Mouse (Mus musculus): ENCODE measurements around the gene Hdac4. TPM values are rescaled to one million over a fixed set of nuclear protein-coding genes. Genes with fewer than 3 reads are reported as not detected.

Hdac4 gene
- total RNA-seq, 2 experiments from 2014 or later: 13.3 to 19.0 TPM

- ATAC-seq (ENCODE audit: poor library complexity, severe bottlenecking): no peak
Measured at GRCm38 (mm10) chr1:91985783-91986182, 209.7 kb downstream of the Hdac4 start.

GRCm38 (mm10) chr1:91984507-91984906 lies 211.0 kb downstream of the Hdac4 start:
- peak; percentile 95 for ATAC-seq (ENCODE audit: poor library complexity, severe bottlenecking)

GRCm38 (mm10) chr1:91981381-91981780 lies 214.1 kb downstream of the Hdac4 start:
- no peak for ATAC-seq (ENCODE audit: poor library complexity, severe bottlenecking)

DNA sequence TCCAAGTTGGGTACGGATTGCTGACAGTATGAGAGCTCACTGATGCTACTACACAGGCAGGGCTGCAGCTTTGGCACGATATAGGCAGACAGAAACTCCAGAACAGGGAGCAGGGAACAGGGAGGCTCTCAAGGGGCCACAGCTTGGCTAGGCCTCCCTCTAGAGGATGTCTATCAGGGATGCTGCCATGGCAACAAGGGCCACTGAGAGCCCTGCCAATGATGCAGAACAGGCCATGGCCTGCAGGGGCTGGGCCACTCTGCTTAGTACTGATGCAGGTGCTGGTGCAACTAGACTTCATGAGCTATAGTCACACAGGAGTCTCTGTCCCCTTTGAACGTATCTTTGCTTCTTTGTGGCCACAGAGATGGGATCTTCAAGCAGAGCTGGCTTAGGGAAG lies 217.1 kb downstream of the Hdac4 start:
- ATAC-seq (ENCODE audit: poor library complexity, severe bottlenecking): no peak

DNA sequence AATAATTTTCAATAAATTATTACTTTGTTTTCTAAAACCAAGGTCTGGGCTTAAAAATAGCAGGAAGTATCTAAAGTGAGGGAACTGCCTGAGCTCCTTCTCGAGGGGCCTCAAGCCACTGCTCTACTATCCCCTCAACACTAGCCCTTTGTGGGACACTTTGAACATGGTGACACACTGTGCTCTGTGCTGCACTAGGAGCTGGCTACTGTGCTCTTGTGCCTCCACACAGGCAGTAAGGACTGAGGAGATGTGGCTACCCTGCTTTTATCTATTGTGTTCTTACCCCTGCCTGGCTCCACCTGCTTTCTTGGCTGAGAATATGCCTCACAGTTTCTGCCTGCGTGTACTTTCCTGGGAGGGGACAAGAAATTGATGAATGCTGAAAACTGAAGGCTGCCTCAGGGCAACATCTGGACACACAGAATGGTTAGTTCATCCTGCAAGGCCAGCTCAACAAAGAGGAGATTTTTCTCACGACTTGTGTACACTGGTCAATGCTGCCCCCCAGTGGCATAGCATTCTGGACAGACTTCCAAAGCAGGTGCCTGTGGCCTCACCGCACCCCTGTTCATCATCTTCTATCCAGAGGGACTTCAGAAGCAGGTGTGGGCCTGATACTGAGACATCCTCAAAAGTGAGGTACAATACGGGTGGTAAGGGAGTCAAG lies 226.7 kb downstream of the Hdac4 start:
- no peak for ATAC-seq (ENCODE audit: poor library complexity, severe bottlenecking)

DNA sequence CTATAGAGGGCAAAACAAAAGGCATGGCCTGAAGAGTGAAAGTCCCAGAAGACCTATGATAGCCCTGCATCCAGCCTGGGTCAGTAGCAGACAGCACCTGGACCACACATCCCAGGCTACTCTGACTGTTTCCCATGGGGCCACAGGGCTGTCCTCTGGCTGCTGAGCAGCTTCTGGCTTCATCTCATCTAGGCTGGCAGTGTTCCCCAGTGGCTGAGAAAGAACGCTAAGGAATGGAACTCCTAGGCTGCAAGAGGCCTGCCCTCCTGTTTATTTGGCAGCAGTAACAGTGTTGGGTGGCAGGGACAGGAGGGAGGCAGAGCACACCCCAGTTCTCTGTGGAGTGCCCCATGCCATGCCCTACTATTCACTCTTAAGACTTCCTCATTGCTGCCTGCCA lies 228.5 kb downstream of the Hdac4 start:
- no peak for ATAC-seq (ENCODE audit: poor library complexity, severe bottlenecking)

DNA sequence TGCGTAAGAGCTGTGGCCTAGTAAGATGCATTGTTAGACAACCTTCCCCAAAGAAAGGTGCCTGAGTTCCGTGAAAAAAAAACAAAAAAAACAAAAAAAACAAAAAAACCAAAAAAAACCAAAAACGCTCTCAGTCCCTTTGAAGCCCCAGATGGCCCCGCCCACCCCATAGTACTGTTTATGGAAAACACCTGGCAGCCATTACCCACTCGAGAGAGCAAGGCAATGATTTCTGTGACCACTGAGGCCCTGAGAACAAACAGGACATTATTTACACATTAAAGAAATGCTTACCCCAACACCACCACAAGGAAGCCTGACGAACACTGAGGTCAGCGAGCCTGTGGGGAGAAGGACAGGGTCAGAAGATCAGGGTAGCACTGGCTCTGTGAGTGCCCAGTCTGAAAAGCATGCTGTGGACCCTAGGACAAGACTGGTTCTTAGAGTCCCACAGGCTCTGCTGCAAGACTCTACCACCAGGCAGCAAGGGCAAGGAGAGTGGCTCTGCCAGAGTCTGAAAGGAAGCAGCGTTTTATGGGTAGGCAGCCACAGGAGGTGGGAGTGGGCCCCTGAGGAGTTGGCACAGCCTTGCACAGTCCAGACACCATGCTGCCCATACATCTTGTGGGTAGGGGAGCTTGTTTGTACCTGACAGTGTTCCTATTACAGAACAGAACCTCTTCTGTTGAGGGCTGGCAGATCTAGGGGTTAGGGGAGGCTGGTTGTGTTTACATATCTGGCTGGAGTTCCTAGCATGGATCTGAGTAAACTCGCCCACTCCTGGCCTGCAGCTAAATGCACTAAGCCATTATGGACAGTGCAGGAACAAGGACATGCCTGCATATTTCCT lies 230.8 kb downstream of the Hdac4 start:
- ATAC-seq (ENCODE audit: poor library complexity, severe bottlenecking): no peak

GRCm38 (mm10) chr1:91962256-91962655 lies 233.2 kb downstream of the Hdac4 start:
- ATAC-seq (ENCODE audit: poor library complexity, severe bottlenecking): peak; percentile 83

- no peak for ATAC-seq (ENCODE audit: poor library complexity, severe bottlenecking)
Measured at GRCm38 (mm10) chr1:91961231-91961630, 234.3 kb downstream of the Hdac4 start.

DNA sequence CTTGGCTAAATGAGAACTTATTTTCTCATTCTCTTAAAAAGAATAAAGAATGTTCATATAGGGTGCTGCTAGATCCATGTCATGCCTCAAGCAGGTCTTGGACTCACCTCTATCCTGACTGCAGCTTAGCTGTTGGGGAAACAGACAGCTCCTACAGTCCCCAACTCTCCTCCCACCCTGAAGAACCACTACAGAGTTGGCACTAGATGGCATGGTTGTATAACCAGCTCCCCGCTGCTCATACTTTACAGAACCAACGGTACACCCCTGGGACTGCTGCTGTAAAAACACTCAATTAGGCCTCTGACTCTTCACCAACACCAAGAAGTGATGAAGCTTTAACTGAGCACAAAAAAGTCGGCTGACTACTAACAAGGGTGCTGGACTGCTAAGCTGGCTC lies 235.6 kb downstream of the Hdac4 start:
- no peak for ATAC-seq (ENCODE audit: poor library complexity, severe bottlenecking)

DNA sequence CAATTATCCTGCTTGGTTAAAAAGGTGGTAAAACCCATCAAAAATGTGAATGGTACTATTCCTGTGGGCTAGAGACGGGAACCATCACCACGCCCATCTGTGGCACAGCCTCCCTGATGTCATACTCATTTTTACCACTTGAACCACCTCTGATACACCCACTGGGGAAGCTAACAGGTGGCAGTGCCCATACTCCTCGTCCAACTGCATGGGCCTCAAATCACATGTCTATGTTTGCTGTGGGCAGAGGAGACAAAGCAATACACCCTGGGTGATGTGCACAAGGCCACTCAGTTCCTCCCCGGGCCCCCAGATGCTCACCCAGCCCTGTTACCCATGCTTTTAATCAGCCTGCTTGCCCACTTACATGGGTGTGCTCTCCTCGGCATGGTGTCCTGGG lies 236.5 kb downstream of the Hdac4 start:
- no peak for ATAC-seq (ENCODE audit: poor library complexity, severe bottlenecking)

GRCm38 (mm10) chr1:91956229-91956628 lies 239.3 kb downstream of the Hdac4 start:
- no peak for ATAC-seq (ENCODE audit: poor library complexity, severe bottlenecking)

- ATAC-seq (ENCODE audit: poor library complexity, severe bottlenecking): peak; percentile 63
Measured at GRCm38 (mm10) chr1:91954954-91955353, 240.5 kb downstream of the Hdac4 start.

- no peak for ATAC-seq (ENCODE audit: poor library complexity, severe bottlenecking)
Measured at GRCm38 (mm10) chr1:91952912-91953311, 242.6 kb downstream of the Hdac4 start.

DNA sequence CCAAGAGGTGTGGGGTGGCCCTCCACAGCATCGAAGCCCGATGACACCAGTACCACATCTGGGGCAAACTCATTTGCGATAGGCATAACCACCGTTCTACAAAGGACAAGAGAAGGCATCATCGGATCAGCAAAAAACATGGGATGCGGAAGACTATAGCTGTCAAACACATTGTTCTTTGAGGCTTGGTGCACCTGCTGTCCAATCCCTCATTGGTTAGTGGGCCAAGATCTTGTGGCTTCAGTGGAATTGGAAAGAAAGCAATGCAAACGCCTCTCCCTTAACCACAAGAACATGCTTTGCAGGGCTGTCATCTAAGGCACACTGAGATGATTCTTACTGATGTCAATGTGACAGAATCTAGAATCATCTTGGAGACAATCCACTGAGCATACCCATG lies 248.1 kb downstream of the Hdac4 start:
- ATAC-seq (ENCODE audit: poor library complexity, severe bottlenecking): no peak

GRCm38 (mm10) chr1:91942583-91942982 lies 252.9 kb downstream of the Hdac4 start:
- no peak for ATAC-seq (ENCODE audit: poor library complexity, severe bottlenecking)

GRCm38 (mm10) chr1:91942031-91942430 lies 253.5 kb downstream of the Hdac4 start:
- no peak for ATAC-seq (ENCODE audit: poor library complexity, severe bottlenecking)

DNA sequence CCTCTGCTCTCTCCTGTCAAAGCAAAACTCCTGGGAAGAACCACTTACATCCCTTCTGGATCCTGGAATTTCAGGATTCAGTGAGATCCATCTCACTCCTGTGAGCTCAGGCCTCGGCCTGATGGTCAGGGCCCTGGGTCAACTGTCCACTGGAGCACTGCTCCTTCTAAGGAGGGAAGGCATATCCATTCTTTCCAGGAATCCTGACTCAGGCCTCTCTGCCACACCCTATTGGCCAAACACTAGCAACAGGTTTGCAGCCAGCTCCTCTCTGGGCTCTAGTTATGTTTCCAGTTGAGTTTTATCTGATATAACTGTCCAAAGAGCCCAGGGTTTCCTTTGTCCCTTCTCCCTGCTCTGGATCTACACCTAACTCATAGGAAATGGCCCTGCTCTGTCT lies 254.4 kb downstream of the Hdac4 start:
- no peak for ATAC-seq (ENCODE audit: poor library complexity, severe bottlenecking)

- no peak for ATAC-seq (ENCODE audit: poor library complexity, severe bottlenecking)
Measured at GRCm38 (mm10) chr1:91935171-91935570, 260.3 kb downstream of the Hdac4 start.

- no peak for ATAC-seq (ENCODE audit: poor library complexity, severe bottlenecking)
Measured at GRCm38 (mm10) chr1:91933681-91934080, 261.8 kb downstream of the Hdac4 start.

DNA sequence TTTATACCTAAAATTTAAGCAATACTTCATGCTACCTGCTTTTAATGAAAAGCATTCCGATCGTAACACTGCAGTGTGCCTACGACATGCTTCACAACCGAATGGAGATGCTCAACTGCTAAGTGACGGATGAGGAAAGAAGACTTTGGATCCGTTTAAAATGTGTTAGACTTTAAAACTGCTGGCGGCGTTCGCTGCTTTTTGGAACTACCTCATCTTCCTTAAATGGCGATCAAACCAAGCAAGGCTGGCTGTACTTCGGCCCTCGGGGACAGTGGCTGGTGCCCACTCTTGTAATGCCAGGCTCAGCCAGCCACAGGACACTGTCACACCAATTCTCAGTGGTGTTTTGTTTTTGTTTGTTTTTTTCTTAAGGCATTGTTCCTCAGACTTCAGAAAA lies 263.3 kb downstream of the Hdac4 start:
- no peak for ATAC-seq (ENCODE audit: poor library complexity, severe bottlenecking)

DNA sequence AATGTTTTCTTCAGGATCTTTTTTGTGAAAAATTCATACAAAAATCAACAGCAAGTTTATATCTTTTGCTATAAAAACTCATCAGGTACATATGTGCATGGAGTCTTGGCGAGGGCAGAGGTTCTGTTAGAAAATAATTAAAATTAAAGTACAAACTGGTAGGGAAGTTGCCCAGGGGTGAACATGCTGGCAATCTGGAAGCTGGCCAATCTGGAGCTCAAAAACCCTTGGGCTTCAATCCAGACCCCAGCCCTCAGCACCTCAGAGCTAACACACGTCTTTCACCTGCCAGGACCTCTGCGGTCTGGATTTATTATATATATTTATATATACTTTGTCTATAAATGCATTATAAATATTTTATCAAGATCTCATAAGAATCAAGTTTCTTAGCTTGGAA lies 263.7 kb downstream of the Hdac4 start:
- ATAC-seq (ENCODE audit: poor library complexity, severe bottlenecking): no peak

Data from megakaryocyte, adult 5-6 weeks (primary cell).